Mouse (Mus musculus) right cerebral cortex, postnatal 25 days (tissue): Measurements from ENCODE around the gene Col6a2.

ENCODE experiments used
- DNase-seq: peaks from one replicate; pipeline ENCODE4 v3.0.0; 2022

Gene Col6a2

DNA sequence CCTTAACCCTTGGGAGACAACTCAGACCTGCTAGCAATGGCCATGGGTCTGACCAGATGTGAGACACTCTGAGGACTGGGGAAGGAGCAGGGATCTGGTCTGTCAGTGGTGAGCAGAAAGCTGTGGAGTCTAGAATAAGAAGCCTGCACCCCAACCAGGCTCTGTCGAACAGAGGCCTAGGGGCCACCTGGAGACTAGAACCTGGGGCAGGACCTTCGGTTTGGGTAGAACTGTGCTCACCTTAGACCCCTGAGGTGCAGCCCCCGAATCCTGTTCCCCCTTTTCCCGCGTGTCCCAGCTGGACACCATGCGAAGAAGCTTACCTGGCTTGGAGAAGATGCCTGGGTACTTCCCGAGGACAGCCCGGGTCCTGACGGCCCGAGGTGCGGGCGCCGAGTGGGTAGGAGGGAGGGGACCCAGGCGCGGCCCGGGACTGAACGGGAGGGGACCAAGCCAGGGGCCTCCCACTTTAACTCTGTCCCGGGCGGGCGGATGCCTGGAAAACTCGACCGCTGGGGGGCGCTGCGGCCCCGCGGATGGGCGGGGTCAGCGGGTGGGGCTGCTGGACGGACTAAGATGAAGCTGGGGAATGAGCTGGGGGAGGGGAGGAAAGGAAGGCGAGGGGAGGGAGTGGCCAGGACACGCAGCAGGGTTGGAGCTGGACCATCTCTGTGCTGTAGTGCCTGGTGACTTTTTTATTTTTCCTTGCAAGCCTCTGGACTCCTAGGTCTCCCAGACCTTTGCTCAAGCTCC lies at the start of gene Col6a2:
TSS of gene Col6a2 (minus strand) at position 703 of the 753 bp plus-strand sequence.
- peak; percentile 74 for DNase-seq

DNA sequence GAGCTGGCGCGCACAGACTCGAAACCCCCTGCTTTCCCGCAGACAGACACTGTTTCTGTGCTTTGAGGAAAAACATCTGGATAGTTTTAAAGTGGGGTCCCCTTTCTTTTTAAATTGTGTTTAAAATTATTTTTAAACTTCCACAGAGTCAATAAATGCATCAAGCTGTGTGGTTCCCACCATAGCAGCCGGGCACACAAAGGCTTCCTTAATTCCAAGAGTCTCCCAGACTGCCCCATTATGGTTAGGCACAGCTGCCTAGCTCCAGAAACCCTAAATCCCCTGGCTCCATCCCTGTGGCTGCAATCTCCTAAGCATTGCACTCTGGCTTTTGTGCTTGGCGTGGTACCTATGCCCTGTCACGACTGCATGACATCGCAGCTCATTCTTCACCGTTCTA lies 48.5 kb upstream of the Col6a2 start:
- DNase-seq: no peak

DNA sequence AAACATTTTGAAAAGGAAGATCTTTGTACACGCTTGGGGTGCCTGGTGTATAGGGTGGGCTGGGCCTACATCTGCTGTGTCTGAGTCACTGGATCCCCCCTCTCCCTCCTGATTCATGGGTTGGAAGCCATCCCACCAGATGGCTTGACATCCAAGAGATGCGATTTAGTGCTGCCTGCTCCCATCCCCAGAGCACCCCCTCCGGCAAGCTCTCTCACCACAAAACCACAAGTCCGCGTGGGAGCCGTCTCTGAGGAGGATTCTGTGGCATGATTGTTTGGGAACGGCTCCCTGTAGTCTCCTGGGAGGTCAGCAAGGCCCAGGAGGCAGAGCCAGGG lies 45.5 kb upstream of the Col6a2 start:
- peak; percentile 84 for DNase-seq

DNA sequence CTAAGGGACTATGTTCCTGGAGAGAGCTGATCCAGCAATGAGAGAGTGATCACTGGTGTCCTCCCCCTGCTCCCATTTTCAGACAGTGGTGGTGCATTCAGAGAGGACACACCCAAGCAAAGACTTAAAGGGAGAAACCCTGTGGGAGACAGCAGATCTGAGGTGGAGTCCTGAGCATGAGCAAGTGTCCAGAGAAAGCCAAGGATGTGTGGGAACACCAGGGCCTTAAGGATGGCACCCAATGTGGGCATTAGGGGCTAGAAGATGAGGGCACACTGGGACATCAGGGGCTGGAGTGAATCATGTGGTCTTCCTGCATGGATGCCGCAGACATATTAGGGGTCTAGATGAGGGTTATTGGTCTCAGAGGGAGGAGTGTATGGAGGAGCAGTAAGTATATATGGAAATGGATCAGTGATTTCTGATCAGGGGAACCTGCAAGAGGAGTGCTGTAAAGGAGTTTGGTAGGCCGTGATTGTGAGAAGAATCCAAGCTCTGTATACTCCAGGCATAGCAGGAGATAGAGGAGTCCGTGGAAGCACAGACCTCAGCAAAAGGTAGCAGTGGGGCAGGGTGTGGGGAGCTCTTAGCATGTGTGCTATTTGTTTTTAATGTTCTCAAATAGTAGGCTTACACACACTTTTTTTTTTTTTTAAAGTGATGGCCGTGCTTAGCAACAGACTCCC lies 45.0 kb upstream of the Col6a2 start:
- DNase-seq: no peak

DNA sequence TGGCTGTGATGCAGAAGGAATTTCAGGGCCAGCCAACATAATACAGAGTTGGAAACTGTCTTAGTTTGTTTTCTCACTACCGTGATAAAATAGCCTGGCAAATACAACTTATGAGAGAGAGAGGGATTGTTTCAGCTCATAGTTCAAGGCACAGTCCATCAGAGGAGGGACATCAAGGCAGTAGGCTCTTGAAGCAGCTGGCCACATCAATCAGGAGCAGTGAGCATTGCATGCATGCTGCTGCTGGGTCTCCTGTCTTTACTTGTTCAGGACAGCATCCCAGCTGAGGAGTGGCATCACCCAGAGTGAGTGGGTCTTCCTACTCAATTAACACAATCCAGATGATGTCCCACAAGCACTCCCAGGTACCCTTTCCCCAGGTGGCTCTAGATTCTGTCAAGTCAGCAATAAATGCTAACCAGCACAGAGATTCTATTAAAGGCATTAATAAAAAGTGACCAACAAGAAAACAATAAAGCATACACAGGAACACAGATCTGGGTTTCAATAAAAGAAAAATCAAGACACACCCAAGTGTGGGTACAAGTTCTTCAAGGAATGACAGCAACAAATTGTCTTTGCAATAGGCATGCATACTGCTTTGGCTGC lies 43.9 kb upstream of the Col6a2 start:
- no peak for DNase-seq

DNA sequence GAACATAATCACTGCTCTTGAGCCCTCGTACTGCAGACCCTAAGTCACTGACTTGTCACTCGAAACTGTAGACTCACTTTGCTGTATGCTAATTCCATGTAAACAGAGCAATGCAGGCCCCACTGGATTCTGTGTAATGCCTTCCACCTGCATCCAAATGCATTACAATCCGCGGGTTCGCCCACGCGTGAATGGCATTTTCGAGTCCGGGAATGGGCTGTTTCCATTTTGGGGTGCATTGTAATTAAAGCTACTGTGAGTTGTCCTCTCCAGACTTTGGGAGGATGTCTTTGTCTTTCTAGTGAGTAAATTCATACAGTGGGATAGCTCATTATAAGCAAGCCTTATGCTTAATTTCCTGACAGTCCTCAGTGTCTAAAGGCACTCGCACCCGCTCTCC lies 42.1 kb upstream of the Col6a2 start:
- DNase-seq: no peak

DNA sequence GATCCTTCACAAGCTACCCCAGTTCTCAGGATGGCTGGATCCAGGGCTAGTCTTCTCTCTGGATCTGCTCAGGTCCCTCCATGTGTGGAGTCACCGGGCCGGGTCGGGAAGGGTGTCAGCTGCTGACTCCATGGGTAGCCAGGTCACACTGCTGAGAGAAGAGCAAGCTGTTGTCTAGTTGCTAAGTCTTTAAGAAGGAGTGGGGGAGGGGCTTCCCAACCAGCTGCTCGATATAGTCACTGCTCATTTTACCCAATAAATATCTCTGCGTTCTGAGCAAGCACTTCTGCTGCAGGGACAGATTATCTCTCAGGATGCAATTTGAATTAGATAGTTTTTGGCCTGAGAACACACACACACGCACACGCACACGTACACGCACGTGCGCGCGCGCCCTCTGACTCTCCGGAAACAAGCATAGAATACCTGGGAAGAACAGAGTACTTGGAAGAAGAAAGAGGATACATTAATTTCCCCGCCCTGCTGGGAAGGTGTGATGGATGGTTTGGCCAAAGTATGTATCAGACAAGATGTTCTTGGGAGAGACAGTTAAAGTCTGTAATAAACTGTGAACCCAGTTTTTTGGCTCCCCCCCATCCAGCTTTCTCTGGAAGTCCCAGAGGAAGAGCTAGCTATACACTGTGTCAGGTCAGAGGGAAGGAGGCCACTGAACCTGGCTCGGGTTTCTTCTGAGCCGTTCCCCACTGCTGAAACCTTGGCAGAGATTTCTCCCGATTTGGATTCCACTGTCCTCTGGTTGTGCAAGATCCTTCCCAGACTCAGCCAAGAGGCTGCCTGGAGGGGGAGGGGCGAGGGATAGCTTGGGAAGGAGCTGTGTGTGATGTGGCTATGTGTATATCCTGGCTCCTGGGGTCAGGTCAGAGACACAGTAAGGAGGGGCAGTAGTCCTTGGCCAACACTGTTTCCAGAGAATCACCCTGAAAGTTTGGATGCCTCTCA lies 41.0 kb upstream of the Col6a2 start:
- DNase-seq: no peak

DNA sequence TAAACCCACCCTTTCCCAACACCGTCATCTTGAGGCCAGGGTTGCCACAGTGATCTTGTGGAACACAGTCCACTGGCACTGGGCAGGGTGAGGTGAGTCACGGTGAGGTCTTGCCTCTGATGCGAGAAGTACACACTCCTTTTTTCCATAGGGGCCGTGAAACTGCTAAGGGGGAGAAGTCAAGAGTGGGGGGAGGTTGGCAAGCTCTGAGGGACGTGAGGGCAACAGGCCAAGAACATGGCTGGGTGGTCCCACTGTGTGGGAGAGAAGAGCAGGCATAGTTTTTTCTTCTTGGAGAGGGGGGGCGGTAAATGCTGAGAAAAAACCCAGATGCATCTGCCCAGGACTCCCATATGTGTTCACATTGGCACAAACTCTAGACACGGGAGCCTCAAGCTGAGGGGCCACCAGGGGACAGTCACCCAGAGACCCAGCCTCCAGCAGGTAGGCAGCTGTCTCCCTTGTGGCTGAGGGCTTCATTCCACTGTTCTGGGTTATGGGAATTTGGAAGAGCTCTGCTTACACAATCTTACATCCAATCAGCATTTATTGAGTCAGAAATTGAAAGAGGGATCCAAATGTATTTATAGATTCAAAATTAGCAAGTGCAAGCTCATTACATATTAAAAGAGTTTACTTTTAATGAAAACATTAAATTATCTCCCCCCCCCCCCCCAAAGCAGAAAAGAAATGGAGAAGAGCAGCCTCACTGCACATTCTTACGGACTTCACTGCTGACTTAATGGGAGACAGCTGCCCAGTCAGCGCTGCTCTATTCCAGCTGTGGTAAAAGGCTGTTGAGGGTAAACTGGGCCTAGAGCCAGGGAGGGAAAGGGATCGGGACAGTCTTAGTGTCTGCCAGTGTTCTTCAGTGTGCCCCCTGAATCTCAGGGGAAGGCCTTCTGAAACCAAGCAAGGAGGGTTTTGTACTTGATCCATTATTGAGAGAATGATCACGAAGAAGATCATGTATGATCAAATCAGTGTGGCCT lies 30.2 kb upstream of the Col6a2 start:
- no peak for DNase-seq

DNA sequence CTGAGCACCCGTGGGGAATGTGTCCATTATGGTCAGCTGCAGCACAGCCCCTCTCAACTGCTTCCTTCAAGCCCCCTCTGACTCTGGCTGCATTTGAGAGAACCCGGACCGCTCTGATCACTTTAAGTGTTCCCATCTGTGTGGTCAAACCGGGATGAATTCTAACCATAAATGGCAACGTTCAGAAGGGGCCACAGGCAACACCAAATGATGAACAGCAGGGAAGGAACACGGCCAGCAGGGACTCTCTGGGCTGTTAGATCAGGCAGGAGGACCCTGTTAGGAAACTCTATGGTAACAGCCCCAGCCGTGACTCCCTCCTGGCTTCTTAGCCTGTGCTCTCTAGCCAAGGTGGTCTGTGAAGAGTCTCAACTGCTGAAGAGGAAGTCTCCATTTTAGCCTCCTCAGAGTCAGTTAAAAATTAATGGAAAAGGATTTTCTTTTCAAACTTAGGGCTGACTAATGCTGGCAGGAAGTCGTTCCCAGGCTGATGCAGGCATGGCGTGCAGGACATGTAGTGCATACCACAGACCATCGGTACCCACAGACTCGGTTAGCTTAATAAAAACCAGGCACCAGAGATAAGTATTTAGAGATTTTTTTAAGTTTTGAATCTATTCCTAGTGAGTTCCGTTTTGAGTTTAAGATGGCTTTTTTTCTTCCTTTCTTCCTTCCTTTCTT lies 27.4 kb upstream of the Col6a2 start:
- DNase-seq: no peak

DNA sequence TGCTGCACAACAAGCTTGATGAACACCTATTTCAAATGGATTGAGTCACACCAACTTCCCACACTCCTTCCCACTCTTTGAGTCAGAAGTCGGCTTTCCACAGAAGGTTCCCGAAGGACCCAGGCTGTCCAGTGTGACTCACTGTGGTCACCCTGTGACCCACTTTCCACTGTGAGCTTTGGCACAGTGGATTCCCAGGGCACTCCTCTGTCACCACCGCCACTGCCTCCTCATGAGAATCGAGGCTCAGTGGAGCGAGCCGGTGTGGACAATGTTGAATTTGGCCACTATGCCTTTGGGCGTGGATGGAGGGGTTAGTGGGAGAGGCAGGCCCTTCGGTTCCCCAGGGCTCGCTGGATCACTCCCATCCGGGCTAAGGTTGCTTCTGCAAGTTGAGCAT lies 25.3 kb upstream of the Col6a2 start:
- no peak for DNase-seq

DNA sequence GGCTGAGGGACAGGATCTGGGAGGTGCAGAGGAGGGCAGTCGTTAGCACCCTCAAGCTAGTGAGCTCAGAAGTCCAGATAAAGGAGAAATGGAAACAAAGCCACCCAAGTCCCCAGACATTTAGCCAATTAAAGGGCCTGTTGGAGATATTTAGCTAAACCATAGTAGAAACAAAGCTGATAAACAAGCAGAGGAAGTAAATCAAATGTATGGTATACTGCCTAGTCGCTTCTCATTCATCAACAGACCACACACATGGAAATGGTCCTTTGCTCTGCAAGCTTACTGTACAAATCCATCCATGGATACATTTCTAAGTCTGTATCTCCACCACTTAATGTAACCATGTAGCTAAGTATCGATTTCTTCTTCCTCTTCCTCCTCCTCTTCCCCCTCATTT lies 24.0 kb upstream of the Col6a2 start:
- no peak for DNase-seq

DNA sequence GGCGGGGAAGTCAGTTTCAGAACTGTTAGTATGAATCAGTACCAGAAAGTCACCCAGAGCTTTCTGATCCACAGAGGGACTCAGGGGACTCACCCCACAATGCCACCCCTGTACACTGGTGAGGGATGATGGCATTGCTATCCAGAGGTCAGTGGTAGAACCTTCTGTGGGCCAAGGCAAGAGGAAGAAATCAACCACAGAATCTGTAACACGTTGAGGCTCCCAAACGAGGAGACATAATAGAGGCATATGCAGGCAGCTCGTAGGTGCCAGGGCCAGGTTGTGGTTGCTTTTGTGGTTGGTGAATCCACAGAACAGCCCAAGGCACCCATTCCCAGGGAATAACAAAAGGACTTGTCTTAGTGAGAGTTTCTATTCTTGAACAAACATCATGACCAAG lies 22.3 kb upstream of the Col6a2 start:
- DNase-seq: no peak

DNA sequence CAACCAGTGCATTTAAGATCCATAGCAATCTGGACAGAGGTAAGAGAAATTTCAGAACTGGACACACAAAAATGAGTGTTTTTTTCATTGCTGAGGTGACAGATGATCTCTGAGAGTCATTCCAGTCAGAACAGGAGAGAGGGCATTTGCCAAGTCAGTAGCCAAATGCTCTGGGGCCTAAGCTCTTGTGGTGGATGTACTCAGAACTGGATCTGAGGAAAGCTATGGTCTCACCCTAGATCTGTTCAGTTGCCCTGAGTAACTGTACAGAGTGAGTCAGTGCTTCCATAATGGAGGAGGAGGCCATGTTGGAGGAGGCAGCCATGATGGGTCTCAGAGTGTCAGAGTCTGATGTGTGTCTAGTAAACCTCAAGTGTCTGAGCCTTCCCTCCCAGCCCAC lies 21.6 kb upstream of the Col6a2 start:
- DNase-seq: no peak

DNA sequence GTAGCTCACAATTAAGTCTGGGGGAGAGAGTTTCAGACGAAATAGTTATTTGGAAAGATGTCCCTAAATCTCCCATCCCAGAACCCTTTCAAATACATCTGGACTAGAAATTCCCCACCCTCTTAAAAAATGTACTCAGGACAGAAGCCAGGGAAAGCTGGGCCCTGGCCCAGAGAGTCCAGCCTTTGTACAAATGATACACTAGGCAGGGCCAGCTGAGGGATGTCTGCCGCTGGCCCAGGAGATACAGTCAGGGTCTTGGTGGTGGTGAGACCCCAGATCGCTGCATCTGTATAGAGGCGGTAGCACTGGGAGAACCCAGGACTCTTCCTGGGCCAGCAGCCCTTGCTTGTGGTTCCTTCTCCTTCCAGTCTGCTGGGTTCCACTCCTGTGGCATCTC lies 20.6 kb upstream of the Col6a2 start:
- DNase-seq: no peak

DNA sequence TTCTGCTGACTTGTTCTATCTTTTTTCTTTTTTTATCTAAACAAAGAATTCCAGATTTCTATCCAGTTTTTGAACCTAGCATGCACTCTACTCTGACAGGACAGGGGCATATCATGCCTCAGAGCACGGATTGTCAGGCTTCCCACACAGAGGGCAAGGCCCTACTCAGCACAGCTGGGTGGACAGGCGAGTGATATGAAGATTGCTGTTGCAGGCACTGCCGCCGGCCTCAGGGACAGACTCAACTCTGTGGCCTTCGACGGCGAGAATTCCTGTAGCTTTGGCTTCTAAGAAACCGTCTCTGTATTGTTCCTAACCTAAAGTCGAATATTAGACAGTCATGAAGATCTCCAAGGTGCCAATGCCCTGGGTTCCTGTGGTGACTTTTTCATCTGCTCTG lies 20.0 kb upstream of the Col6a2 start:
- no peak for DNase-seq

DNA sequence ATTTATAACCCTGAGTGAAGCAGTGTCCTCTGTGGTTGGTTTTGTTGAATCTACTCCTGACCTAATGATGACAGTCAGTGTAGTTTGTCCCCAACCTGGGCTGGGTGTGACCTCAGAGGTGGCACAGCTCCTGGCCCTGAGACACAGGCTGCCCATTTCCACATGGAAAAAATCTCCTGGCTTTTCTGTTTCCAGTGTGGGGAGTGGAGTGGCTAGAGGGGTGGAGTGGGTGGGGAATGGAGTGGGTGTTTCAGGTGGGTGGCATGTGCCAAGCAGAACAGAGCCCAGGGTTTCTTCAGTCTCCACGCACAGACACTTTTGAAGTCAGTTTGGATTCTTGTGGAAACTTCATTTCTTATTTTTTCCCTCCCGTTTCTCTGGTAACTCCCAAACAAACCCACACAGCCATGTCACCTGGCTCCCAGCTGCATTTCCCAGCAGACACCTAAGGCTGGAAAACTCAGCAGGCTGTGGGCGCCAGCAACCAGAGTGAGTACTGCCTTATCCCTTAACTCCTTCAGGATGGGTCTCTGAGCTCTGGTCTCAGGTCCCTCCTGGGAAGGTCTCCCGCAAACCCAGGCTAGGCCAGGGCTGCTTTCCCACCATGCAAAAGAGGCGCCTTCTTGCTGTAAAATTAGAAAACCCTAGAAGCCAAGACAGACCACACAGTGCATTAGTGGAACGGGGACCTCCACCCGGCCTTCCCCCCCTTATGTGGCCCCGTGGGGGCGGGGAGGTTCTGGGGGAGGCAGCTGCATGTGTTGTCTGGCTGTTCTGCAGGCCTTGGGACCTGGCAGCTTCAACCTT lies 19.4 kb upstream of the Col6a2 start:
- peak; percentile 64 for DNase-seq

DNA sequence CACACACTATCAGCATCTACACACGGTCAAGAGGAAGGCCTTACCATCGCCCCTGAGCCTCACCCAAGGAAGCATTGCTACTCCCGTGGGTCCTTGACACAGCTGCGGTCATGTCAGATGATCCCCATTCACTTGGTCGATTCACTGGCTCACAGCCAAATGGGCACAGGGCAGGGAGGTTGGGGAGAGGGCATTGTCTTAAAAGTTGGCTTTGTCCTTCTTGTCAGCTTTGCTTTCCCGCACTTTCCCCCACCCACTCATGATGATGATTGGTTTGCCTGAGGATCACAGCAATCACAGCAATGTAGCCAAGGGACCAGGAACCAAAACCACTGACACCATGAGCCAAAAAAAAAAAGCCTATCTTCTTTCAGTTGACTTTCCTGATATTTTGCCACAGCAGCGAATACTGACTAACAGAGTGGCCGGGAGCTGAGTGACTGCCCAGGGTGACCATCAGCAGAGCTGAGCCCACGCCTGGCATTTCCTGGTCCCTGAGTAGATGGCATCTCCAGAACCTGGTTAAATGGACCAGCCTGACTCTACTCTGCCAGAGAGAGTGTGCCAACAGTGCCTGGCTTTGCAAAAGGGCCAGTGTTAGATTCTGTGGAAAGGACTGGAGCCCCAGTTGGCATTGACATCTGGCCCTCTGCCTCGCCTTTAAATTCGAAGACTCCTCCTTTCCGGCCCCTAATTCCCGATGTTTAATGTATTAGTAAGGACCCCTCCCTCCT lies 18.6 kb upstream of the Col6a2 start:
- DNase-seq: no peak

DNA sequence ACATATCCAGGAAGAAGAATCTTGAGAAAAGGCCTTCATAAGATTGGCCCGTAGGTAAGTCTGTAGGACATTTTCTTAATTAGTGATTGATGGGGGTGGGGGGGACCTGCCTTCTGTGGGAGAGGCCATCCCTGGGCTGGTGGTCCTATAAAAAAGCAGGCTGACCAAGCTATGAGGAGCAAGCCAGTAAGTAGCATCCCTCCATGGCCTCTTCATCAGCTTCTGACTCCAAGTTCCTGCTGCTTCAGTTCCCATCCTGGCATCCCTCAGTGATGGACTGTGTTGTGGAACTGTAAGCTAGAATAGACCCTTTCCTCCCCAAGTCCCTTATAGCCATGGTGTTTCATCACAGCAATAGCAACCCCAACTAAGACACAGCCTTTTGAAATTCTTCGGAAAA lies 16.5 kb upstream of the Col6a2 start:
- DNase-seq: no peak

DNA sequence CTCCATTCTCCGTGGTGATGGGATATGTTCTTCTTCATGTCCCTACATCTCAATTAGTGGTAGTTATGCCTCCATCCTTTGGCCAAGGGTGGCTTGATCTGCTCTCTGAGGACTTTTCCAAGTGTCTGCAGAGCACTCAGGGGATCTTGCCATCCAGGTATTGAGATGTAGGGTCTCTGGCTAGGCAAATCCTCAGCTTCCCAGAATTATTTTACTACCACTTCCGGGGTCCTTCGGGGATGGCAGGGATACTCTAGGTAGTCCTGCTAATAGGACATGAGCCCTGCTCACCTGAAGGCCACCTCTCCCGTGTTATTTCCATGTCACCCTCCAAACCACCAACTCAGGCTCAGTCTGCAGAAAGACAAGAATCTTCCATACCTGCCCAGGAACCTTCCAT lies 13.2 kb upstream of the Col6a2 start:
- DNase-seq: no peak

DNA sequence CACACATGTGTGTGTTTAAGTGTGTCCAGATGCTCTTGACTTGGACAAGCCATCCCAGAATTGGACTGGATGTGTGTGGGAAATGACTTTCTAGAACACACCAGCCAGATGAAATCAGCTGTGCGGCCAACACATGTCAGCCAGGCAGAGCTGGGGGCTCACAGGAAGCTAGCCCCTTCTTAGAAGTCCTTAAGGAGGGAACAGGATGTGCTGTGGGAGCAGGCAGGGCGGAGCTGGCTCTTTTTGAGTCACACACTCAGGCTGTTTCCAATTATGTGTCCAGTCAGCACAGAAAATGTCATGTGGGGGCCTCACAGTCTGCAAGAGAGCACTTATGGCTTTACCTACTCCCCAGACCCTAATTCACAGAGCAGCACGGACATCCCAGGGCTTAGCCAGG lies 12.6 kb upstream of the Col6a2 start:
- no peak for DNase-seq
